Mouse (Mus musculus): ENCODE measurements at regions not wholly inside any gene's neighbourhood (a gene's known extent, or its start where the extent isn't known, plus 50 kb on each side); places are given as distances from the start of the nearest gene placed in this dataset.

- no peak for DNase-seq (ENCODE audit: low spot score)
Observed at GRCm38 (mm10) chr12:29211946-29212345, 316.2 kb upstream of the Myt1l start.

GRCm38 (mm10) chr12:29213625-29214024 lies 314.6 kb upstream of the Myt1l start:
- DNase-seq (ENCODE audit: low spot score) = no peak

GRCm38 (mm10) chr12:29222099-29222498 lies 306.1 kb upstream of the Myt1l start:
- DNase-seq (ENCODE audit: low spot score) = no peak

- DNase-seq (ENCODE audit: low spot score) = no peak
Observed at GRCm38 (mm10) chr12:29226001-29226400, 302.2 kb upstream of the Myt1l start.

GRCm38 (mm10) chr12:29232492-29233447 lies 295.4 kb upstream of the Myt1l start:
- DNase-seq (ENCODE audit: low spot score) = no peak

GRCm38 (mm10) chr12:29236496-29236895 lies 291.7 kb upstream of the Myt1l start:
- no peak for DNase-seq (ENCODE audit: low spot score)

GRCm38 (mm10) chr12:29237516-29237915 lies 290.7 kb upstream of the Myt1l start:
- no peak for DNase-seq (ENCODE audit: low spot score)

GRCm38 (mm10) chr12:29239482-29239881 lies 288.7 kb upstream of the Myt1l start:
- no peak for DNase-seq (ENCODE audit: low spot score)

GRCm38 (mm10) chr12:29239975-29240374 lies 288.2 kb upstream of the Myt1l start:
- peak; percentile 11 for DNase-seq (ENCODE audit: low spot score)

- no peak for DNase-seq (ENCODE audit: low spot score)
Observed at GRCm38 (mm10) chr12:29243087-29243486, 285.1 kb upstream of the Myt1l start.

GRCm38 (mm10) chr12:29246041-29246440 lies 282.1 kb upstream of the Myt1l start:
- DNase-seq (ENCODE audit: low spot score) = no peak

- DNase-seq (ENCODE audit: low spot score) = no peak
Observed at GRCm38 (mm10) chr12:29247356-29247755, 280.8 kb upstream of the Myt1l start.

GRCm38 (mm10) chr12:29248459-29248858 lies 279.7 kb upstream of the Myt1l start:
- no peak for DNase-seq (ENCODE audit: low spot score)

- DNase-seq (ENCODE audit: low spot score) = no peak
Observed at GRCm38 (mm10) chr12:29256103-29256502, 272.1 kb upstream of the Myt1l start.

- no peak for DNase-seq (ENCODE audit: low spot score)
Observed at GRCm38 (mm10) chr12:29257011-29257734, 271.0 kb upstream of the Myt1l start.

GRCm38 (mm10) chr12:29257735-29258547 lies 270.2 kb upstream of the Myt1l start:
- DNase-seq (ENCODE audit: low spot score) = peak; percentile 27

GRCm38 (mm10) chr12:29258548-29258874 lies 269.7 kb upstream of the Myt1l start:
- DNase-seq (ENCODE audit: low spot score) = no peak

- no peak for DNase-seq (ENCODE audit: low spot score)
Observed at GRCm38 (mm10) chr12:29258966-29259365, 269.2 kb upstream of the Myt1l start.

- DNase-seq (ENCODE audit: low spot score) = no peak
Observed at GRCm38 (mm10) chr12:29274166-29274565, 254.0 kb upstream of the Myt1l start.

- DNase-seq (ENCODE audit: low spot score) = no peak
Observed at GRCm38 (mm10) chr12:29275676-29276075, 252.5 kb upstream of the Myt1l start.

GRCm38 (mm10) chr12:29279631-29280080 lies 248.5 kb upstream of the Myt1l start:
- no peak for DNase-seq (ENCODE audit: low spot score)

- DNase-seq (ENCODE audit: low spot score) = peak; percentile 9
Observed at GRCm38 (mm10) chr12:29280081-29280788, 247.9 kb upstream of the Myt1l start.

All from yolk sac, embryonic 10.5 days (tissue).